Mouse (Mus musculus): ENCODE data around the gene Mx1.

- TF ChIP-seq CTCF (IDR thresholded peaks at IDR 0.05; ENCODE audit: low read depth, low read length) (no peak), TAL1 (conservative IDR thresholded peaks at IDR 0.05; ENCODE audit: low read depth, low read length) (no peak), GATA1 (IDR thresholded peaks at IDR 0.05; ENCODE audit: borderline replicate concordance, low read length) (no peak), POLR2AphosphoS5 (IDR thresholded peaks at IDR 0.05; ENCODE audit: insufficient replicate concordance, low read depth, low read length) (no peak)
Measured at GRCm38 (mm10) chr16:97503849-97504248, 41.1 kb upstream of the Mx1 start.
